Mouse (Mus musculus) liver, embryonic 14.5 days (tissue): ENCODE data around the gene Raver1. TPM values are rescaled to one million over a fixed set of nuclear protein-coding genes. Genes with fewer than 3 reads are reported as not detected.

ENCODE experiments used
- ATAC-seq: fragments of 200-750 bp; cut with Nextera tagmentation; 2 replicates; pipeline ENCODE4 v1.8.0; 2017; ENCODE audit warnings: moderate number of reproducible peaks, mild to moderate bottlenecking, moderate library complexity; ENCODE audit not compliant: insufficient read depth
- DNase-seq, 3 experiments: peaks; one replicate each; pipeline ENCODE4 v3.0.0-alpha.2; 2012 to 2013; ENCODE audit warnings: low read depth in 3 of 3, low spot score in 3 of 3
- H3K27ac ChIP-seq: fragments of 300-500 bp; sonication (generic); 2 replicates; pipeline ENCODE4 v1.5.1; 2014; ENCODE audit warnings: moderate library complexity, mild to moderate bottlenecking, control low read depth, inconsistent platforms
- H3K27me3 ChIP-seq: fragments of 300-500 bp; sonication (generic); 2 replicates; pipeline ENCODE4 v1.6.1; 2014; ENCODE audit warnings: mild to moderate bottlenecking, low read length, moderate library complexity; ENCODE audit not compliant: control insufficient read depth, insufficient read depth
- H3K36me3 ChIP-seq: fragments of 300-500 bp; sonication (generic); replicated peaks from 2 replicates; pipeline ENCODE4 v1.6.1; 2014; ENCODE audit warnings: low read depth; ENCODE audit not compliant: control insufficient read depth, insufficient read depth
- H3K4me1 ChIP-seq, 2 experiments: fragments of 200-500 bp in 1 of 2; fragments of 300-500 bp in 1 of 2; sonication (generic) in 1 of 2; replicated peaks; 2 replicates each; pipeline ENCODE4 v1.6.1; 2012 to 2014; ENCODE audit warnings: antibody characterized with exemption in 1 of 2, inconsistent platforms in 1 of 2, low read length in 1 of 2; ENCODE audit not compliant: control insufficient read depth in 2 of 2, insufficient read depth in 2 of 2
- H3K4me2 ChIP-seq: fragments of 300-500 bp; sonication (generic); 2 replicates; pipeline ENCODE4 v1.6.1; 2014; ENCODE audit warnings: low read depth, mild to moderate bottlenecking, control low read depth, moderate library complexity
- H3K4me3 ChIP-seq, 2 experiments: fragments of 200-500 bp in 1 of 2; fragments of 300-500 bp in 1 of 2; sonication (generic) in 1 of 2; 2 replicates each; pipeline ENCODE4 v1.5.1; 2012 to 2014; ENCODE audit warnings: low read depth in 2 of 2, low read length in 2 of 2, mild to moderate bottlenecking in 2 of 2, control low read depth in 1 of 2, inconsistent platforms in 1 of 2, moderate library complexity in 1 of 2; ENCODE audit not compliant: insufficient read depth in 1 of 2
- H3K9ac ChIP-seq: fragments of 300-500 bp; sonication (generic); replicated peaks from 2 replicates; pipeline ENCODE4 v1.6.1; 2014; ENCODE audit warnings: mild to moderate bottlenecking, control low read depth, moderate library complexity
- H3K9me3 ChIP-seq: fragments of 300-500 bp; sonication (generic); 2 replicates; pipeline ENCODE4 v1.6.1; 2016; ENCODE audit warnings: low read length, mixed read lengths; ENCODE audit not compliant: control insufficient read depth
- CTCF ChIP-seq: IDR thresholded peaks from 2 replicates; pipeline ENCODE4 v1.5.1; 2016; ENCODE audit warnings: antibody characterized with exemption, low read depth, control low read depth
- EP300 ChIP-seq: IDR thresholded peaks from 2 replicates; pipeline ENCODE4 v1.6.1; 2016; ENCODE audit warnings: antibody characterized with exemption, low read depth
- WGBS: fragments of 180-500 bp; shearing (Covaris S2); extraction: QIAGEN DNeasy Blood & Tissue Kit; methylation state at CpG from one replicate; pipeline ENCODE4 v1.1.7; 2014; ENCODE audit not compliant: insufficient replicate concordance; 5-methylcytosine and 5-hydroxymethylcytosine counted together
- polyA plus RNA-seq, 2 experiments: library from polyadenylated mRNA; depleted of rRNA in 1 of 2; stranded (reverse) in 1 of 2; unstranded in 1 of 2; fragments of >200 nt; fragmentation: Nextera tagmentation in 1 of 2; extraction: Ambion mirVana in 1 of 2; gene quantifications; 2 replicates each; pipeline versions ENCODE4 v1.2.1 to v1.2.3; 2012 to 2014

The Raver1 gene
- polyA plus RNA-seq, 2 experiments = 21.4 to 23.4 TPM

DNA sequence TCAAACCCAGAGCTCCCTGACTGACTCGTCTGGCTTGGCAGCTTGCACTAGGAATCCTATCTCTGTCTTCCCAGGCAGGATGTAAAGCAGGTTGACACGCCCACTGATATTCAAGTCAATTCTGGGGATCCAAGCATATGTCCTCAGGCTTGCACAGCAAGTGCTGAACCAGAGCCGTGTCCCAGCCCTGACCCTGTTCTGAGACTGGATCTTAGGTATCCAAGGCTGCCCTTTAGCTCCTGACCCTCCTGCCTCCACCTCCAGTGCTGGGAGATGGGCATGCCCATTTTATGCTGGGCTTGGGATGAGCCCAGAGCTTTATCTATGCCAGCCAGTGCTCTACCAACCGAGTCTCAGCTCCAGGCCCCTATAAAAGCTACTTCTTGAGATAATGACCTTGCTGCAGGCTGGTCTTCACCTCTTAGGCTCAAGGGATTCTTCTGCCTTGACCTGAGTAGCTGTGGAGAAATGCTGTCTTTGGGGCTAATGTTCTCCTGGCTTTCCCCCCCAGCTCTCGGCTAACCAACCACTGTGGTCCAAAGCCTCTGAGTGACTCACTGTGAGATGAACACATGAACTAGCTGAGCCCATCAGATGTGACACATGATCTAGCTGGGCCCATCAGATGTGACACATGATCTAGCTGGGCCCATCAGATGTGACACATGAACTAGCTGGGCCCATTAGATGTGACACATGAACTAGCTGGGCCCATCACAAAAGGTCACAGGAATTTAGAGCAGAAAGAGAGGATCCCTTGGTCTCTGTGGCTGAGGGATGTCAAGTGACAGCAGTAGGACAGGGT, 14.2 kb upstream of the Raver1 start:
- peak overlapping the region; percentile 87 for H3K27ac ChIP-seq
- no peaks in the 10 kb centered on the region for H3K36me3 ChIP-seq
- H3K9ac ChIP-seq = peak overlapping the region; percentile 48
- peak; percentile 46 to 47 (median 47) for DNase-seq
- peaks cover 19 to 26% of the 10 kb centered on the region in 2 experiments for H3K4me1 ChIP-seq
- peak overlapping the region; percentile 35 for H3K4me2 ChIP-seq
- ATAC-seq = peak; percentile 86
- 20% methylated on average over 5 of the region's 5 CpGs for WGBS
- H3K4me3 ChIP-seq = no peak overlapping the region
- no peaks in the 10 kb centered on the region for H3K27me3 ChIP-seq
- H3K9me3 ChIP-seq = no peaks in the 10 kb centered on the region
- no peak for TF ChIP-seq CTCF
- TF ChIP-seq EP300 = peak; percentile 69

DNA sequence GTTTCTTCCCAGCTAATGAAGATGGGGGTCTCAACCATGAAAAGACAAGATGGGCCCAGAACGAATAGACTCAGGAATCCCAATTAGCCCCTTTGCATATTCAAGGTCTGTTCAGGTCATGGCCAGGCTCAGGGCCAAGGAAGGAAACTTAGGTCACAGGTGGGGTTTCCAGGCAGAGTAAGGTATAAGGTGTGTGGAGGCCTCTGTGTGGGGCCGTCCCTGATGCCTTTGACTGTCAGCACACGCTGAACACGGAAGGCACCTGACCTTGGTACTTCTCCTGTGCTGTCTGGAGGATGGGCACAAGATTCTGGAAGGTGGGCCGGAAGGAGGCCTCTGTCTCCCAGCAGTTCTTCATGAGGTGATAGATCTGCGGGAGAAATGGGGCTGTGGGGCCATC, 13.0 kb upstream of the Raver1 start:
- H3K9ac ChIP-seq = no peak overlapping the region
- WGBS = 90% methylated on average over 6 of the region's 6 CpGs

DNA sequence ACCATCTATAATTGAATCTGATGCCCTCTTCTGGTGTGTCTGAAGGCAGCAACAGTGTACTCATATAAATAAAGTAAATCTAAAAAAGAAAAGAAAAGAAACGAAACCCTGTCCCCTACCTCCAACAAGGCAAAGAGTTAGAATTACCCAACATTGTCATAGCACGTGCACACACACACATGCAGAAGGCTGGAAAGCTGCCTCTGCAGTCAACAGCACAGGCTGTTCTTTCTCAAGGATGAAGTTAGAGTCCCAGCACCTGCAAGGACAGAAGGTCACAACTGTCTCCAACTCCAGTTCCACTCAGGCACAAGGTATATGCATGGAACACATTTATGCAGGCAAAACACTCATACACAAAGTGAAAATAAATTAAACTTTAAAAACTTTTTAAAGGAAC, 10.3 kb upstream of the Raver1 start:
- Histone ChIP-seq H3K36me3 (no peaks in the 10 kb centered on the region), H3K4me3 (no peak overlapping the region), H3K27ac (no peak overlapping the region), H3K27me3 (no peaks in the 10 kb centered on the region), H3K9ac (no peak overlapping the region), H3K9me3 (no peaks in the 10 kb centered on the region), H3K4me1 (peaks cover 23 to 37% of the 10 kb centered on the region in 2 experiments), H3K4me2 (no peak overlapping the region)
- TF ChIP-seq EP300 (no peak), CTCF (no peak)
- ATAC-seq (no peak), DNase-seq (no peak)
- 75% methylated on average over 2 of the region's 2 CpGs for WGBS

More for the DNA sequence above, 13.0 kb upstream of the Raver1 start:
- Histone ChIP-seq H3K27ac (no peak overlapping the region; the same call in 1 of the 2 replicates), H3K4me2 (no peak overlapping the region), H3K4me3 (no peak overlapping the region), H3K4me1 (peaks cover 19 to 32% of the 10 kb centered on the region in 2 experiments), H3K36me3 (no peaks in the 10 kb centered on the region), H3K27me3 (no peaks in the 10 kb centered on the region), H3K9me3 (no peaks in the 10 kb centered on the region)
- no peak for TF ChIP-seq CTCF
- no peak for TF ChIP-seq EP300
- ATAC-seq (no peak), DNase-seq (no peak)

DNA sequence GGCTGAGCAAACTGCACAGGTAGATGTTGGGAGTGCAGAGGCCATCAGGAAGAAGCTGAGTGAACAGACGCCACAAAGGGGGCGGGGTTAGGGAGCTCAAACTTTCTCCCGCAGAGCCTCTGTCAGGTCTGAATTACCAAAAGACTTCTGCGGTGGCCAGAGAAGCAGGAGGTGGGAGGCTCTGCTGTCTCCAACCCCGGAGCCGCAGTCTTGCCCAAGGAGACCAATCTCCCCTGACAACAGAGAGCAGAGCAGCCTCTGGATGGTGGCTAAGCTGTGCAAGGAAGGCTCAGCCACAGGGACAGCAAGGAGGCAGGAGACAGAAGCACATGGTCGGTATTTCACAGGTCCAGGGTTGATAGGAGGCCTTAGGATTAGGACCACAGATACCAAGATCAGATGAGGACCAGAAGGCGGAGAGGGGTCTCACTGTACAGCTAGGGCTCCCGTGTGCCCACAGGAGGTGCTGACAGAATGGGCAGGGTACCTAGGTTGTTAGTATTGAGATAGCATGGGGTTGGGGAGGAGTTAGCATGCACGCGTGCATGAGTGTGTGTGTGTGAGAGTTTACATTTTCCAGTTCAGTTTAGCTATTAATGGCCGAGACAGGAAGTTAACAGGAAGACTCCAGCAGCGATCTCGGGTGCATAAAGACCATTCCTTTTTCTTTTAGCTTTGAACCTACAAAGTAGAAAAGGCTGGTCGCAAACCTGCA, 8.8 kb upstream of the Raver1 start:
- DNase-seq (no peak), ATAC-seq (0 out of 2 replicates have a peak, but pooled peaks have one; percentile 24)
- peaks cover 10 to 23% of the 10 kb centered on the region in 2 experiments for H3K4me1 ChIP-seq
- 17% methylated on average over 15 of the region's 15 CpGs for WGBS
- no peak overlapping the region for H3K27ac ChIP-seq
- H3K4me2 ChIP-seq = peak overlapping the region; percentile 1; the same call in 1 of the 2 replicates
- H3K9ac ChIP-seq = no peak overlapping the region
- no peaks in the 10 kb centered on the region for H3K36me3 ChIP-seq
- no peaks in the 10 kb centered on the region for H3K9me3 ChIP-seq
- no peaks in the 10 kb centered on the region for H3K27me3 ChIP-seq
- no peak for TF ChIP-seq CTCF
- no peak for TF ChIP-seq EP300
- 0 out of 4 replicates have a peak overlapping the region, but pooled peaks of 1 of the 2 experiments have one; percentile 5 for H3K4me3 ChIP-seq

DNA sequence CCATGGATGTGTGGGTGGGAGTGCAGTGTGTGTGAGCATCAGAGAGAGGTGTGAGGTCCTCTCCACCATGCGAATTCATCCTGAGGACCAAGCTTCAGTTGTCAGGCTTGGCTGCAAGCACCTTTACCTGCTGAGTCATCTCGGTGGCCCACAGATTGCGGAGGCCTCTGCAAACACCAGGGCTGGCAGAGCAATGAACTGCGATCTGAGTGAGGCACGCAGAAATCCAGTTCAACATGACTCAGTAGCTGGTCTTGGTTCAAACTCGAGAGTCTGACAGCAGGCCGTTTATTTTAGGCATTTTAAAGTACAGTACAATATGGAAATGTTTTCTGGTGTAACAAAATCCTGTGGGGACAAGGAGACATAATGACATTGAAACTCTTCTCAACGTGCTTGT, 6.0 kb upstream of the Raver1 start:
- no peak for TF ChIP-seq CTCF
- TF ChIP-seq EP300 = no peak
- Histone ChIP-seq H3K27me3 (no peaks in the 10 kb centered on the region), H3K36me3 (no peaks in the 10 kb centered on the region), H3K9me3 (no peaks in the 10 kb centered on the region), H3K4me3 (no peak overlapping the region), H3K27ac (no peak overlapping the region), H3K9ac (peak overlapping the region; percentile 9; the same call in 1 of the 2 replicates), H3K4me1 (peaks cover 4 to 13% of the 10 kb centered on the region in 2 experiments), H3K4me2 (no peak overlapping the region)
- peak; percentile 29; the same call in 1 of the 2 replicates for ATAC-seq
- WGBS = 45% methylated on average over 8 of the region's 8 CpGs
- no peak for DNase-seq
